Mouse (Mus musculus): Measurements from ENCODE around the gene Hrct1. TPM values are rescaled to one million over a fixed set of nuclear protein-coding genes. Genes with fewer than 3 reads are reported as not detected.

Gene Hrct1
- total and polyA plus RNA-seq, 3 experiments, result 4.0 to 10.7 (median 4.7) TPM

DNA sequence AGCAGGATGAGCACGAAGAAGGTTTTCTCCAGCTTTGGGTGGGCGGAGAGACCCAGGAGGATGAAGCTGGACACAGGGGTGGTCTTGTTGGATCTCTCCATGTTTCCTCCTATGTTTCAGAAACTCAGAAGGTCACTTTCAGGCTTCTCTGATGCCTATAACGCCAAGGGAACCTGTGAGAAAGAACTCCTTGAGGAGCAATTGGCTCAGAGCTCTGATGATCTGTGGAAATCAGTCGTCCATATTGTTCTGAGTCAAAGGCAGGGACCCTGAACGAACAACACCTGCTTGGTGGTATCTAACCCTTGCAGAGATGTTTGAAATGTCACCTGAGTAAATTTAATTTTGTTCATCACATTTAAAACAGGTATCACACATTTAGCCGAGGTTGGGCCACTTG, 43.9 kb downstream of the Hrct1 start, which contains the start of gene Olfr159:
TSS of gene Olfr159 (minus strand) at position 101 of the 400 bp plus-strand sequence.
- H3K27ac ChIP-seq, result no peak within 1 kb of the TSS
- H3K4me3 ChIP-seq, result no peak within 1 kb of the TSS
- H3K9ac ChIP-seq (ENCODE audit: low read depth, low read length), result no peak within 1 kb of the TSS
- WGBS, result 80% methylated on average over 6 of the region's 6 CpGs
- H3K36me3 ChIP-seq (ENCODE audit: control insufficient read depth, insufficient read depth, low read length), result no peaks in the 10 kb centered on the region
- intact Hi-C loops (cut with DNase I), result no loop called here
- no peak for DNase-seq
- no peaks in the 10 kb centered on the region for H3K27me3 ChIP-seq (ENCODE audit: control insufficient read depth, insufficient read depth, low read length)
- no peaks in the 10 kb centered on the region for H3K79me2 ChIP-seq (replicated peaks; ENCODE audit: control insufficient read depth, insufficient read depth, low read length)
- H3K4me1 ChIP-seq (ENCODE audit: control insufficient read depth, insufficient read depth, low read length), result no peaks in the 10 kb centered on the region
- TF ChIP-seq EP300 (IDR thresholded peaks at IDR 0.05; ENCODE audit: insufficient read depth, low read depth, low read length), result no peak
- no peak for TF ChIP-seq CTCF (IDR thresholded peaks at IDR 0.05)
- TF ChIP-seq POLR2A (IDR thresholded peaks at IDR 0.05; ENCODE audit: insufficient read depth, low read depth, low read length), result no peak

DNA sequence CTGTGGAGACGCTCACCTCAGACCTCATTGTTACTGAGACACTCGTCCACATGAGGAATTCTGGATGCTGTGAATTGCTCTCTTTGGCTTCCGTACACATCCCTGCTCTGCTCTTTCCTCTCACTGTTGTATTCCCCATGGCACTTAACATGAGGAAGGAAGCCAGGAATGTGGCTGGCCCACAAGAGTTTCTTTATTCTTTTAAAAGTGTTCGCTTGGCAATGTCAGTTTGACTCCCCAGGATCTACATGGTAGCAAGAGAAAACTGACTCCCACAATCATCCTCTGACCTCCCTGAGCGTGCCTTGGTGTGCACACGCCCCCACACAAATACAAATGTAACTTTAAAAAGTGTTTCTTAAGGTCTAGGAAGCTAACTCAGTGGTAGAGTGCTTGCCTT, 44.6 kb downstream of the Hrct1 start:
- H3K9ac ChIP-seq (ENCODE audit: low read depth, low read length), result no peak overlapping the region
- H3K79me2 ChIP-seq (replicated peaks; ENCODE audit: control insufficient read depth, insufficient read depth, low read length), result no peaks in the 10 kb centered on the region
- no peak for TF ChIP-seq CTCF (IDR thresholded peaks at IDR 0.05)
- no peak for TF ChIP-seq EP300 (IDR thresholded peaks at IDR 0.05; ENCODE audit: insufficient read depth, low read depth, low read length)
- TF ChIP-seq POLR2A (IDR thresholded peaks at IDR 0.05; ENCODE audit: insufficient read depth, low read depth, low read length), result no peak
- H3K4me1 ChIP-seq (ENCODE audit: control insufficient read depth, insufficient read depth, low read length), result no peaks in the 10 kb centered on the region
- intact Hi-C loops (cut with DNase I), result no loop called here
- H3K4me3 ChIP-seq, result no peak overlapping the region
- WGBS, result 22% methylated on average over 6 of the region's 6 CpGs
- H3K27me3 ChIP-seq (ENCODE audit: control insufficient read depth, insufficient read depth, low read length), result no peaks in the 10 kb centered on the region
- no peak overlapping the region for H3K27ac ChIP-seq
- H3K36me3 ChIP-seq (ENCODE audit: control insufficient read depth, insufficient read depth, low read length), result no peaks in the 10 kb centered on the region
- no peak for DNase-seq

DNA sequence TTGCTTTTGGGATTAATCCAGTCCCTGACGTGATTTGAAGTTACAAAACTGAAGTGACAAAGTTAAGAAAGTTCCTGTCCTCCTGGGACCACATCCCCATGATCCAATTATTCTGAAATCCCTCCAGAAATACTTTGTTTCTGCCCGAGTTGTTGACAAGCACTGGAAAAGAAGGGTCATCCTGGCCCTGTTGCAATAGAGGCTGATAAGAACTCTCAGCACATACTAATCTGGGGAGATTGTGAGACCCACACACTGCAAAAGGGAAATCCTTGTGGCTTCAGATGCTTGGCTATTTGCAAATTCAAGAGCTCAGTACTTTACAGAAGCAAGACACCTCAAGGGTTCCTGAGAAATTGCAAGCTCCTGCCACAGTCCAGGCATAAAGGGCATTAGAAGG, 45.3 kb downstream of the Hrct1 start:
- H3K4me1 ChIP-seq (ENCODE audit: control insufficient read depth, insufficient read depth, low read length), result no peaks in the 10 kb centered on the region
- no peak for TF ChIP-seq POLR2A (IDR thresholded peaks at IDR 0.05; ENCODE audit: insufficient read depth, low read depth, low read length)
- no peak for TF ChIP-seq EP300 (IDR thresholded peaks at IDR 0.05; ENCODE audit: insufficient read depth, low read depth, low read length)
- no peak for TF ChIP-seq CTCF (IDR thresholded peaks at IDR 0.05)
- intact Hi-C loops (cut with DNase I), result no loop called here
- H3K27me3 ChIP-seq (ENCODE audit: control insufficient read depth, insufficient read depth, low read length), result no peaks in the 10 kb centered on the region
- WGBS, result 15% methylated on average over 2 of the region's 2 CpGs
- no peaks in the 10 kb centered on the region for H3K79me2 ChIP-seq (replicated peaks; ENCODE audit: control insufficient read depth, insufficient read depth, low read length)
- DNase-seq, result no peak
- no peak overlapping the region for H3K9ac ChIP-seq (ENCODE audit: low read depth, low read length)
- no peak overlapping the region for H3K4me3 ChIP-seq
- no peaks in the 10 kb centered on the region for H3K36me3 ChIP-seq (ENCODE audit: control insufficient read depth, insufficient read depth, low read length)
- no peak overlapping the region for H3K27ac ChIP-seq

Other genes with a start within 250 kb of the Hrct1 start
- gene Sit1, start 243.5 kb upstream of the Hrct1 start, total RNA-seq (2021), result under 1 TPM in 1 of 2 experiments, not detected in 1; 0.31 TPM
- gene Sit1, start 243.5 kb upstream of the Hrct1 start, polyA plus RNA-seq (2012; rRNA removed), result not detected in 2 replicates
- gene Ccdc107, start 234.3 kb upstream of the Hrct1 start, total RNA-seq (2021), result 10 to 100 TPM; 29.8 to 33.8 TPM
- gene Ccdc107, start 234.3 kb upstream of the Hrct1 start, polyA plus RNA-seq (2012; rRNA removed), result 50.8 and 67.9 TPM in 2 replicates
- under 1 TPM; 0.30 to 0.31 TPM for gene Arhgef39, start 227.5 kb upstream of the Hrct1 start, total RNA-seq (2021)
- gene Arhgef39, start 227.5 kb upstream of the Hrct1 start, polyA plus RNA-seq (2012; rRNA removed), result 1.6 and 1.7 TPM in 2 replicates
- under 1 TPM; 0.11 to 0.34 TPM for gene Car9, start 220.2 kb upstream of the Hrct1 start, total RNA-seq (2021)
- gene Car9, start 220.2 kb upstream of the Hrct1 start, polyA plus RNA-seq (2012; rRNA removed), result 0.32 and 0.55 TPM in 2 replicates
- gene Tpm2, start 203.4 kb upstream of the Hrct1 start, total RNA-seq (2021), result 10 to 100 TPM; 35.4 to 41.2 TPM
- gene Tpm2, start 203.4 kb upstream of the Hrct1 start, polyA plus RNA-seq (2012; rRNA removed), result 41.8 and 44.9 TPM in 2 replicates
- gene Creb3, start 164.9 kb upstream of the Hrct1 start, total RNA-seq (2021), result 10 to 100 TPM; 44.0 to 46.5 TPM
- 29.8 and 36.8 TPM in 2 replicates for gene Creb3, start 164.9 kb upstream of the Hrct1 start, polyA plus RNA-seq (2012; rRNA removed)
- 100 to 1,000 TPM; 105 to 109 TPM for gene Tln1, start 164.5 kb upstream of the Hrct1 start, total RNA-seq (2021)
- gene Tln1, start 164.5 kb upstream of the Hrct1 start, polyA plus RNA-seq (2012; rRNA removed), result 53.1 and 67.0 TPM in 2 replicates
- gene Rgp1, start 148.5 kb upstream of the Hrct1 start, total RNA-seq (2021), result 10 to 100 TPM; 29.4 to 31.7 TPM
- gene Rgp1, start 148.5 kb upstream of the Hrct1 start, polyA plus RNA-seq (2012; rRNA removed), result 38.1 and 47.5 TPM in 2 replicates
- 10 to 100 TPM; 11.5 to 13.2 TPM for gene Gba2, start 148.3 kb upstream of the Hrct1 start, total RNA-seq (2021)
- gene Gba2, start 148.3 kb upstream of the Hrct1 start, polyA plus RNA-seq (2012; rRNA removed), result 18.2 and 27.4 TPM in 2 replicates
- under 1 TPM; 0.52 to 0.57 TPM for gene Msmp, start 142.7 kb upstream of the Hrct1 start, total RNA-seq (2021)
- 0.62 and 0.67 TPM in 2 replicates for gene Msmp, start 142.7 kb upstream of the Hrct1 start, polyA plus RNA-seq (2012; rRNA removed)
- gene Npr2, start 95.3 kb upstream of the Hrct1 start, total RNA-seq (2021), result 10 to 100 TPM; 35.9 to 43.4 TPM
- 57.0 and 63.0 TPM in 2 replicates for gene Npr2, start 95.3 kb upstream of the Hrct1 start, polyA plus RNA-seq (2012; rRNA removed)
- under 1 TPM in 1 of 2 experiments, not detected in 1; 0.29 TPM for gene Spag8, start 73.6 kb upstream of the Hrct1 start, total RNA-seq (2021)
- 0.44 and 2.0 TPM in 2 replicates for gene Spag8, start 73.6 kb upstream of the Hrct1 start, polyA plus RNA-seq (2012; rRNA removed)
- gene Hint2, start 70.7 kb upstream of the Hrct1 start, total RNA-seq (2021), result 100 to 1,000 TPM; 143 to 155 TPM
- gene Hint2, start 70.7 kb upstream of the Hrct1 start, polyA plus RNA-seq (2012; rRNA removed), result 165 and 201 TPM in 2 replicates
- 10 to 100 TPM; 17.9 to 18.2 TPM for gene Tmem8b, start 58.2 kb upstream of the Hrct1 start, total RNA-seq (2021)
- 21.1 and 22.2 TPM in 2 replicates for gene Tmem8b, start 58.2 kb upstream of the Hrct1 start, polyA plus RNA-seq (2012; rRNA removed)
- under 1 TPM; 0.16 to 0.43 TPM for gene Fam221b, start 58.0 kb upstream of the Hrct1 start, total RNA-seq (2021)
- 0.18 and 0.35 TPM in 2 replicates for gene Fam221b, start 58.0 kb upstream of the Hrct1 start, polyA plus RNA-seq (2012; rRNA removed)
- gene Olfr70, start 26.4 kb upstream of the Hrct1 start, total RNA-seq (2021), result not detected
- not detected in 2 replicates for gene Olfr70, start 26.4 kb upstream of the Hrct1 start, polyA plus RNA-seq (2012; rRNA removed)
- gene Olfr71, start 16.9 kb upstream of the Hrct1 start, total RNA-seq (2021), result not detected
- gene Olfr71, start 16.9 kb upstream of the Hrct1 start, polyA plus RNA-seq (2012; rRNA removed), result not detected in 2 replicates
- 1 to 10 TPM; 4.4 to 4.8 TPM for gene Spaar, start 2.8 kb downstream of the Hrct1 start, total RNA-seq (2021)
- gene Spaar, start 2.8 kb downstream of the Hrct1 start, polyA plus RNA-seq (2012; rRNA removed), result 5.2 and 7.8 TPM in 2 replicates
- gene Olfr159, start 43.8 kb downstream of the Hrct1 start, total RNA-seq (2021), result not detected
- not detected in 2 replicates for gene Olfr159, start 43.8 kb downstream of the Hrct1 start, polyA plus RNA-seq (2012; rRNA removed)
- not detected for gene Olfr156, start 96.7 kb downstream of the Hrct1 start, total RNA-seq (2021)
- gene Olfr156, start 96.7 kb downstream of the Hrct1 start, polyA plus RNA-seq (2012; rRNA removed), result not detected in 2 replicates
- not detected for gene Olfr157, start 113.0 kb downstream of the Hrct1 start, total RNA-seq (2021)
- gene Olfr157, start 113.0 kb downstream of the Hrct1 start, polyA plus RNA-seq (2012; rRNA removed), result not detected in 2 replicates
- gene Olfr155, start 124.4 kb downstream of the Hrct1 start, total RNA-seq (2021), result not detected
- gene Olfr155, start 124.4 kb downstream of the Hrct1 start, polyA plus RNA-seq (2012; rRNA removed), result not detected in 2 replicates
- 1 to 10 TPM; 5.4 to 5.6 TPM for gene Reck, start 148.3 kb downstream of the Hrct1 start, total RNA-seq (2021)
- gene Reck, start 148.3 kb downstream of the Hrct1 start, polyA plus RNA-seq (2012; rRNA removed), result 6.4 and 9.0 TPM in 2 replicates
- 1 to 10 TPM; 2.1 to 5.3 TPM for gene Glipr2, start 230.2 kb downstream of the Hrct1 start, total RNA-seq (2021)
- gene Glipr2, start 230.2 kb downstream of the Hrct1 start, polyA plus RNA-seq (2012; rRNA removed), result 5.2 and 6.9 TPM in 2 replicates

Data from heart, adult 2 months (tissue).